Mouse (Mus musculus) spleen, adult 10 weeks (tissue): ENCODE data around the gene Mre11a. TPM values are rescaled to one million over a fixed set of nuclear protein-coding genes. Genes with fewer than 3 reads are reported as not detected.

Experiments used
- polyA plus RNA-seq: library from polyadenylated mRNA; stranded (reverse); fragments of 350-450 nt; fragmentation: Illumina TruSeq; extraction: RNeasy Lipid Tissue Mini Kit (QIAGEN cat#74804); gene quantifications from one replicate; pipeline ENCODE4 v1.2.3, GENCODE M21; 2015; ENCODE audit warnings: low replicate concordance; ENCODE audit not compliant: insufficient read depth

The Mre11a gene
- polyA plus RNA-seq = 34.6 TPM

GRCm38 (mm10) chr9:14784039-14785002 is at the start of gene Mre11a, which contains the start of gene Ankrd49:
Gene Mre11a (plus strand): TSS chr9:14784654.
Gene Ankrd49 (minus strand): TSS chr9:14784856.

GRCm38 (mm10) chr9:14740151-14740924 is 44.1 kb upstream of the Mre11a start, which contains the start of gene Piwil4:
Gene Piwil4 (minus strand): TSS chr9:14740733.

GRCm38 (mm10) chr9:14752001-14752522 is 32.4 kb upstream of the Mre11a start, which contains the start of gene Fut4:
Gene Fut4 (minus strand): TSS chr9:14752393.

GRCm38 (mm10) chr9:14770803-14771471 is 13.5 kb upstream of the Mre11a start, which contains the start of gene 1700012B09Rik:
Gene 1700012B09Rik (minus strand): TSS chr9:14771030.

GRCm38 (mm10) chr9:14859868-14860639 is 75.6 kb downstream of the Mre11a start, which contains the start of gene Gpr83:
Gene Gpr83 (plus strand): TSS chr9:14860210.

Other genes with a start within 250 kb of the Mre11a start
- gene Amotl1, start 139.6 kb upstream of the Mre11a start, polyA plus RNA-seq = 9.1 TPM
- 0.66 TPM for gene Piwil4, start 43.9 kb upstream of the Mre11a start, polyA plus RNA-seq
- 11.0 TPM for gene Fut4, start 32.3 kb upstream of the Mre11a start, polyA plus RNA-seq
- gene 1700012B09Rik, start 13.6 kb upstream of the Mre11a start, polyA plus RNA-seq = not detected
- gene Ankrd49, start 202 bp downstream of the Mre11a start, polyA plus RNA-seq = 37.5 TPM
- gene Gpr83, start 75.6 kb downstream of the Mre11a start, polyA plus RNA-seq = 2.3 TPM
- 9.8 TPM for gene Izumo1r, start 119.3 kb downstream of the Mre11a start, polyA plus RNA-seq